Mouse (Mus musculus) yolk sac, embryonic 10.5 days (tissue): ENCODE data around the gene 5730522E02Rik.

Source experiments
- DNase-seq: peaks from one replicate; pipeline ENCODE4 v3.0.0-alpha.2; 2017; ENCODE audit warnings: low spot score

Gene 5730522E02Rik

DNA sequence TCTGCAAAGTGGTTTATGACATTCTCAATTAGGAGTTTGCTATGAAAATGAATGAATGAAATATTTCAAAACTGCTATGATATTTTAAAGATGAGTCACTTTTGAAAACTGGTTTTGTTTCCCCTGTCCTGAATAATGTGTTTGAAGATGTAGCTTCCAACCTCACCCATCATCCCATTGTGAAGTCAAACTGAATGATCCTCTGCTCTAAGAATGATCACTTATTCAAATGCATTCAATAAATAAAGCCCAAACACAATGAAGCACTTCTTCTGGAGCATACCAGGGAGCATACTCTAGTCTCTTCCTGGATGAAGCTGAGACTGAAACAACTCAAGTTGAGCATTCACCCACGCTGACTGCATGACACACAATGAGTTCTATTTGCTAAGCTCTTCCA lies 438.3 kb downstream of the 5730522E02Rik start:
- no peak for DNase-seq

DNA sequence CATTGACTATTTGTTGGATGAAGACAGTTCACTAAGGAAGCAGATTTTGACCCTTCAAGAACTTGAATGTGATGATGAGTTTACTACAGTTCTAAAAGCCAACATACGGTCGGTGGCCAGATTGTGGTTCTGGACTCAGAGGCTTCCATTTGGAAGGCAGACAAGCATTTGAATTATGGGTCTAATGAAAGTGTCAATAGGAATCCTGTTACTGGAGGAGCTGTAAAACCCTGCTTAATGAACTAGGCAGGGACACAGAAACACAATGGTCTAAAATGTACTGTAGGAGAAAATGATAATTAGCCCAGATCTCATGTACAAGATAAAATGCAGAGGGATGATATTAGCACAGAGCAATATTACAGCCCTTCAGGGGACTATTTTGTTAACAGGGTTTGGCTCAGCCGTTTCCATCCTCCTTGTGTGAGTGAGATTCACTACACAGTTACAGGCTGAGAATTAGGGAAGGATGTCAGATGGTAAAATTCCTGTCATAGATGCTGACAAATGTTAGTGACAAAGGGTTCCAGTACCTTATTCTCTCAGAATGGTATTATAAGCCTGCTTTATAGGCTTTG lies 439.5 kb downstream of the 5730522E02Rik start:
- no peak for DNase-seq

DNA sequence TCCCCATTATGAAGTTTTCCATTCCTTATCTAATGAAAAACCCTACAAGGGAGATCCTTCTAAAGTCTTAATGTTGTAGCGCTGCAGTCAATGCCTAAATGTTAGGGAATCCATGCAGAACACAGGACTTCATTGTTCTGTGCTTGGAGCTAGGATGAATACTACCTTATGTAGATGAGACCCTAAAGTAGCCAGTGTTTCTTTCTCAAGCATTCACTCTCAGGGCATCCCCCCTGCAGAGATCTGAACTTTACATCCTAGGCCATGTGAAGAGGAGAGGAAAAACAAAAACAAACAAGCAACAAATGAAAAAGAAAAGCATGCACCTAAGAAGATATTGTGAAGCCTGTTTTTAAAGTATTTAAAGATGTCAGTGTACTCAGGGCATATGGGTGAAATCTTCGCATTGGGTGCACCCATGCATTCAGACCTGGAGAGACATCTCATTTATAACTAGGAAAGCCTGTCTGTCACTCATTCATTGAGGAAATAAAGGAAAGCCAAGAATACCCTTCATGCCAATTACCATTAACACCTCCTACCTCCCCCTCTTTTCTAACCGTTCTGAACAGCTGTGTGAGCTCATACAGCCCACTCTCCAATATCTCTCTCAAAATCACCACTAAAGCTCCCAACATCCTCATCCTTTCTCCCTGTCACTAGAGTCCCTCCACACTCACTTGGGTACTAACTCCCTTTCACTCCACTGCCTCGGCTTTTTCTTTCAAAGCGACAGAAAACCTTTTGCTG lies 442.8 kb downstream of the 5730522E02Rik start:
- DNase-seq, result no peak

- no peak for DNase-seq
Measured at GRCm38 (mm10) chr11:25753156-25753899, 457.2 kb downstream of the 5730522E02Rik start.

DNA sequence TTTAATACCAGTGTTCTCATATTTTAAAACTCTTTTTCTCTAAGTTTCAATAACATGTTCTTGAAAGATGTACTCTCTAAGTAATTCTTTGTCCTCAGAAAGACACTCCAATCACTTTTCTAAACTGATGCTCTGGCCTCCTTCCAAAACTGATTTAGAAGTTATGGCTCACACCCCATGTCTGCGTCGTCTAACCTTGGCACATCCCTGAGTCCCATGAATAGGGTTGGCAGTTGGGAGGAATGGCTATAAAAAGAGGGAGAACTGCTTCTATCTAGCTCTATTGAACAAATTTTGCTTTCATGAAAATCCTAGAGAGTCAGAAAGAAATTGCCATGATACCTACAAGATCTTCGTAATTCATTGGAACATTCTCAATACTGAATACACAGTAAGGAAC lies 458.1 kb downstream of the 5730522E02Rik start:
- no peak for DNase-seq

DNA sequence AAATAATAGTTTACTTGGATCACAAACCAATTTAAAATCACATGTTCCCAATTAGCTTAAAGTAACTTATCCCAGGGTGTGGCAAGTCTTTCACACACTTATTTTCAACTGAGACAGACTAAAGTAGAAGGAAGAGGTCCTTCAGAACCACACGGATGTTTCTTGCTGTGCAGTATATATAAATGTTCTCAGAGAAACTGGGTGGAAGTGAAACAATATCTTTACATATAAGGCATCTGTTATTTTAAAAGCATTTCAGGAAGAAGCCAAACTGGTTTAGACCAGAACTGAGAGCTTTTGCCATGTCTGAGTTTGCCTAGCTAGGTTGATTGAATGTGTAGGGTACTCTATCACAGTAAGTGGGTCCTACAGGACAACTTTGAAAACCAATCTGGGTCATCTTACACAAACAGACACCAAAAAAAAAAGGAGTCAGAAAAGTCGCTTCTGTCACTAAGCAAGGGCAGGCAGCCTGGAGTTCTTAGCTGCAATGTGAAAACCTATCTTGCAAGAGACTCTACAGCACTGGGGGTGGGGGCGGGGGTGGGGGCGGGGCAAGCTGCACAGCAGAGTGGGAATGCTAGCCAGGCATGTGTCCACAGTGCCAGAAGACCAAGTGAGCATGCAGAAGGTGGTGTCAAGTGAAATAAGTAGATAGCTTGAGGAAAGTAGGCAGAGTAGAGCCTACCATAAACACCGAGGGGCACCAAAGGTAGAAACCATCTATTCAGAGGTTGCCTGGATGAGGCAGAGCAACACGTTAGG lies 463.3 kb downstream of the 5730522E02Rik start:
- no peak for DNase-seq

DNA sequence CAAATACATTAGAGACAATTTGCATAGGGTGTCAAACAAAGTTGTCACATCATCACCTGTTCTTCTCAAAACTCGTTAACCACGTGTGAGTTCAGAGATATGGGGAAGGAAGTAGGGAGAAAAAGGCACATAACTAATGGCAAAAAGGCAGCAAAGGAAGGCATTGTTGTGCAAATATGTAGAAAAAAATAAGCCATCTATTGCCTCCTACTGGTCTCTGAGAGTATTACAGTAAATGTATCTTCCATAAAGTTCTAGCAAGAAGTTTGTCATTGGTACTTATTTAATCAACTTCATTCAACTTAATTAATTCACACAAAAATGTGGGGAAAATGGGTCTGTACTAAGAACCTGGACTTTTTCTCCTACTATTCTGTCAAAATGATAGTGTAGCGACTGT lies 466.9 kb downstream of the 5730522E02Rik start:
- DNase-seq, result no peak

DNA sequence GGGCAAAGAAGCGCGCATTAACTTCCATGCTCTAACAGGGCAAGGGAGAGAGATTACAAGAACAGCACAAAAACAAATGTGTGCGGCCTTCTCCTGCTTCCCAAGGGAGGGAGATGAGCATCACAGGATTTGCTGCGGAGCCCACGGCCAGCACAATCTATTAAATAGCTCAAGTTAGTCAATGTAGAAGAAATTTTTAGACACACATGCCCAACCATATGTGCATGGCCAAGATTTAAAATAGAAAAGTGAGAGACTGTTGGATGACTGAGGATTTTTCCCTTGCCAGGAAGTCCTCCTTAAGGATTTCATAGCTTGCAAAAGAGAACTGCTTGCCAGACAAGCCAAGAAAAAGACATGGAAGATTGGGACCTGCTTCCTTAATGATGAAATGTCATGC lies 473.3 kb downstream of the 5730522E02Rik start:
- DNase-seq, result no peak

DNA sequence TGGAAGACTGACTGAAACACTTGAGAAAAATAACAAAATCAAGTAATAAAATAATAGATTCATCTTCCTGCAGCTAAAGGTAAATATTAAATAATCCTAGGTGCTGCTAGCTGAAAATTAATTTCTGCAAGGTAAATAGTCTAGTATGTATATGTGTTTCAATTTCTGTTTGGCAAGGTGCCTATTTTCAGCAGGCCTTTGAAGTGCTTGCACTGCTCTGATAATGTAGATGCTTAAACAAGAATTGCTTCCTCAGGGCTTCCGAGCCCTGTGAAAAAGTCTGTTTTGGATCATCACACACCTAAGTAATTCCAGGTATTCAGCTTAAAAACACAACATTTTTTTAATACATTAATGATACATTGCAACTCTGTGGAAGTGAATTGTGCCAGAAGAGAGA lies 481.1 kb downstream of the 5730522E02Rik start:
- no peak for DNase-seq

DNA sequence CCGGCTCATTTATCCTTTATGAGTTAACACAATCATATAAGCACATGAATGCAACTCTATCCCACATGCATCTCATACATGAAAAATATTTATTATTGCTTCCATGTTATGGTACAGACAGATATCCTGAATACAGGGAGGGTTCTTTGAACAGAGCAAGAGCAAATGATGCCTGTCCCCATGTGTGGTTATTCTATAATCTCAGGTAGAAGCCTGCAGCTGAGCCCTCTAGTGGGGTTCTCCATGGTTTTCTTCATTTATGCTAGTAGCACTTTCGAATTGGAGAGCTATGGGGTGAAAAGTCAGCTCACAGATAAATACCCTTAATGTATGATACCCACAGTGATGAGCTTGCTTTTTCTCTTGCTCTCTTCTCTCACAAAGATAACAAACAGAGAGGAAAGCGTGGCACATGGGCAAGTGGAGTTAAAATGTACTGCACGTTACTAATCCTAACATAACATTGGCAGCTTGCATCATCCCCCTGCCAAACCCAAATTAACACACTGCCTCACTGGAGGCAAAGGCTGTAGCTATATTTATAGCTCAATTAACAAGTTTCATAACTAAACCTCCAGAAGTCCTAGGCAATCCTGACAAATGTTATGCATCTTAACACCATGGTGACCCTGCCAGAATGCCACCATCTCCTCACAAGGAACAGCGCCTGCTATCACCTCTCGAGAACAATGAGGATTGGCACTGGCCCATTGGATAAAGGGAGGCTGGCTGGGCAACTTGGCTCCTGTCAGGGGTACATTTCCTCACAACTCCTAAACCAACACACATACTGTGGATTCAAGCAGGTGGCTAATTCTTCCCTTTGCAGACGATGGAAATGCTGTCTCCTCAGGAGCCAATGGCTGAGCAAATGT lies 494.9 kb downstream of the 5730522E02Rik start:
- DNase-seq, result no peak

- DNase-seq, result no peak
Measured at GRCm38 (mm10) chr11:25710559-25710958, 500.0 kb downstream of the 5730522E02Rik start.

DNA sequence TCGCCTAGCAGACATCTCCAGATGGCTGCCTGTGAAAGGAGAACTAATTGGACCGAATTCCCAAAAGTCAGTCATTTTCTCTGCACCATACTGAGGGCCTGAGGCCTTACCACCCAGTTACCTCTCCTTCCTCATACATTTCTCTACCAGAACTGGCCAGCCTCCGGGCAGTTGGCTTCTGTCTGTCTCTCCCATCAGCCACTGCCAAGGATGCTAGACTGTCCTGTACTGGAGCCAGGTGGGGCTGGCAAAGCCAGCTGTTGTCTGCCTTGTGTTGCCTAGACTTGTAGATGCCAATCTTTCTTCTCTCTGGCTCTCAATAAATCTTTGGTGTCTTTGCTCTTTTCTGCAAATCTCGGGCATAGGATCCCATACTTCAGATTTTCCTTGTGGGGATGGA lies 500.7 kb downstream of the 5730522E02Rik start:
- no peak for DNase-seq

DNA sequence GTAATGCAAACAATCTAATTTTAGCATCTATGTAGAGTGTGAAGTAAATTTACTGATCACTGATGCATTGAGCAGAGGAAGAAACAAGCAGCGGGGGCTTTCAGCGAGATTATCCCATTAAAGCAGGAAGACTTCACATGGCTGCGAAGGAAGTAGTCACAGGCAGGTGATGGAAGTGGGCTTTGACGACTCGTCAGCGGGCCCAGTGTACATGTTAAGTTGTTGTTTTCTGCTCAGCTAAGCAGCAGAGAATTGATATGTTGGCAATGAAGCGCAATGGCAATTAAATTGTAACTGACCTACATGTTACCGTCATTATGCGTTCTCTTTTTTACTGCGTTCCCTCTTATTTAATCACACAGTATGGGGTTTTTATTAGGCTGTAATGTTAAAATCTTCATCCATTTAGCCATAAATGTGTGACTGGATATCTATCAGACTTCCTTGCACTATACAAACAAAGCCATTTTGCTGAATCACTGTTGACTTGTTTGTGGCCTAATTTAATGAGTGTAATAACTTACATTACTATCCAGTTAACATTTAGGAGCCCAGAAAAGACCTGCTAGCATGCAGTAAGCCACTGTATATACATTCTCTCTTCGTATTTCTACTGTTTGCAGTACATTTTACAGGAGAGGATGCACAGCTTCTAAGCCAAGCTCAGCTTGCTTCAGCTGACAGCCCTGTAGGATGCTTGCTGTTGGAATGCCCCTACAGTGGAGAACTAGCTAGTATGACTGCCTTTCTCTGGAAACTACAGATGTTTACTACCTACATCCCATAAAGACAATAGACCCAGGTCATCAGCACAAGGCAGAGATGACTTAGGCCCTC lies 506.0 kb downstream of the 5730522E02Rik start:
- DNase-seq, result no peak

DNA sequence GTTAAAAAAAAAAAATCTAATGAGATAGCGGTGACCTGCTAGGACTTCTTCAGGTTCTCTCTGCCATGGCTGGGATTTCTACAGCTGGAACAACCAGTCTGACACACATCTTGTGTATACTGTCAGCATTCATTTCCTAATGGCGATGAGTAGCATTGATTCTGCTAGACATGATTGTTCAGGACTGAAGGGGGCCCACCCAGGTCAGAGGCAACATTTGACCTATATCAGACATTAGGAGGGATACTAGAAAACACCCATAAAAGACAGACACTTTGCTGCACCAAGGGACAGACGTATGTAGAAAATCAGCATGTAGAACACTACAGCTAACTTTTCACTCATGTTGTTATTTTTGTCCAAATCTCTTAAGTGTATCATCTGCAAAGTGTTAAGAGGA lies 507.8 kb downstream of the 5730522E02Rik start:
- no peak for DNase-seq

DNA sequence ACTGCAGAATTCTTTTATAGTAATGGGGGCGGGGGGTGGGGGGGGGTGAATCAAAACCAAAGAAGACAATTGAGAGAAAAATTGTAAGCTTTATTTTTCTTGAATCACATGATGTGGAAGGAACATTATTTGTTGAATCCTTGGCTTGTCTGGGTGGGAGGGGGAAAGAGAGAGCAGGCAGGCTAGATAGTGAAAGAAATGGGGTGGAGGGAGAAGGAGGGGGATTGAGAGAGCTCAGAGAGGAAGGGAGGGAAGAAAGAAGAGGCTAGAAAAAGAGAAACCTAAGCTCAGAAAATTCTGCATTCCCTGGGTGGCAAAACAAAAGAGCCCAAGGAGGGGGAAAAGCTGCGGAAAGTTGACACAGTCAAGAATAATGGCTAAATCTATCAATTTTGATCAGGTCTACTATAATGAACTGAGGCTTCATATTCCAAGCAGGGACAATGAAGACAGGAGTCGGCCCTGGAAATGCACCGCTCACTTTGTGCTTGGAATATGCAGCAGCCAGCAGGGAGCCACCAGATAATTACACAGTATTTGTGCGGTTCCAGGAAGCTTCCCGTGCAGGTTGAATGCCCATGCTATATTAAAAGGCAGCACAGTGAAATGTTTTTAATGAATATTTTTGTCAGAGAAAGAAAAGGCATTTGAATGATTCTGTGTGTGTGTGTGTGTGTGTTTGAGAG lies 512.9 kb downstream of the 5730522E02Rik start:
- DNase-seq, result no peak

GRCm38 (mm10) chr11:25696168-25696567 lies 514.4 kb downstream of the 5730522E02Rik start:
- no peak for DNase-seq

DNA sequence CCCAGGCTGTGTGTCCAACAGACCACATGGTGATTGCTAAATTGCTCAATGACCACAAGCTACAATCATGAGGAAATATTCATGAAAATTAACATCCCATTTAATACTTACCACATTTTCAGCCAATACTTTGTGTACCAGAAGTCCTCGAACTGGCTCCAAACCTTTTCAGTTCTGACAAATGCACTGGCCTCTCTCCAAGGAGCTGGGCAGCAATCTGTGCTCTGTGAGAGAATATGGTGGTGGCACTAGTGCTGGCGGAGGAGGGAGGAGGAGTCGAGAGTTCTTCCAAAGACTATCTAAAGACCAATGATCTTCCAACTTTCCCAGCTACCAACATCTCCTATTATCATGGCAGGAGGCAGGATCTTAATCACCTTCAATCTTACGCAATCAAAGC lies 525.8 kb downstream of the 5730522E02Rik start:
- DNase-seq, result no peak

DNA sequence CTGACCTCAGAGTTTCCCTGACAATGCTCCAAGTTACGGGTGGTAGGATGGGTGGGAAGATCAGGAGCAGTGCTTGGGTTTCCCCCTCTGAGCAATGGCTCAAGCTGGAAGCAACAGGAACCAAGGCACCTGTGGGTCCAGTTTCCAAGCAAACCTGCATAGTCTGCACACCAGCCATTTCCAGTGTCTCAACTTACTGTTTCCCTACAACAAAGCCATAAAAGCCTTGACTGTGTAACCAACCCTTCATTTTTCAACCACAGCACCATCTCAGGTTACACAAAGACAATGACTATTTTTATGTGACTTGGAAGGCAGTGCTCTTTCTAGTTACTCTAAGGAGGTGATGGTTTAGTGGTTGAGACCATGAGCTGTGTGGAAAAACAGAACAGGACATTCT lies 530.7 kb downstream of the 5730522E02Rik start:
- no peak for DNase-seq

GRCm38 (mm10) chr11:25674194-25674593 lies 536.4 kb downstream of the 5730522E02Rik start:
- DNase-seq, result no peak

- no peak for DNase-seq
Measured at GRCm38 (mm10) chr11:25670018-25670417, 540.5 kb downstream of the 5730522E02Rik start.
